Mouse (Mus musculus): ENCODE results near the gene Gabrb3. TPM values are rescaled to one million over a fixed set of nuclear protein-coding genes. Genes with fewer than 3 reads are reported as not detected.
A peak's percentile ranks its signal among the peaks of the same experiment; 100 is the strongest.

The Gabrb3 gene
- polyA plus RNA-seq, 1 experiment from 2014 or later = not detected

DNA sequence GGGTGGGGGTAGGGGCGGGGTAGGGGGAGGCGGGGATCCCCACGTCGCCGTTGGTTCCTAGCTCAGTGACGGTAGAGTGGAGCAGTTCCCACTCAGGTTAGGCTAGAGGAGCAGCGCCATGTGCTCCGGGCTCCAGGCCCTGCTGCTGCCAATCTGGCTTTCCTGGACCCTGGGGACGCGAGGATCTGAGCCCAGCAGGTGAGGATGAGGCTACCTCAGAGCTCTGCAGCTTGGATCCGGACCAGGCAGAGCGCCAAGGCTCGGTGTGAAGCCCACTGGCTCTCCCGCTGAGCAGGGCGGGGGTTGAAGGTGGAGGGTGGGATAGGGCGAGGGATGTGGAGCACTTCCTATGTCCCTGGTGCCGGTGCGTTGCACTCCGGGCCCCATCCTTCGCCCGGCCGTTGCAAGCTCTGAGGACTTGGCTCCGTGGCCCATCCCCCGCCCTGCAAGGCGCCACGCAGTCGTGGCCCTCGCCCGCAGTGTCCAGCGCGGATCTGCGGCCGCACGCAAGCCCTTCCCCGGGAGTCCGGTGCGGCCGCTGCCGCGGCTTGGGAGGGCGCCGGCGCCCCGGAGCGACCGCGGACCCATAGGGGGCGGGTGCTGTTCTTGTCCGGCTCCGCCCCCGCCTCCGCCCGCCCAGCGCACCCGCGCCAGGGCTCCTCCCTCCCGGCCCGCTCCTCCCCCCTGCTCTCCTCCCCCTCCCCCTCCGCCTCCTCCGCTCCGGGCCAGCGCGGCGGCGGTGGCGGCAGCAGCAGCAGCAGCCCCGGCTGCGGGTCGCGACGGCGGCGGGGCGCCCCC is 171.2 kb downstream of the Gabrb3 start:
- Histone ChIP-seq H3K4me2 (ENCODE audit: low read depth, low read length) (peak overlapping the region; percentile 59), H3K9ac (ENCODE audit: low read depth, low read length) (no peak overlapping the region), H3K27ac (ENCODE audit: low read length) (no peak overlapping the region), H3K4me1 (ENCODE audit: control insufficient read depth, low read depth, low read length) (no peaks in the 10 kb centered on the region; the same call in 1 of the 2 replicates), H3K27me3 (ENCODE audit: control insufficient read depth, insufficient read depth, low read depth, low read length) (peaks cover 24% of the 10 kb centered on the region), H3K9me3 (replicated peaks; ENCODE audit: control insufficient read depth, low read length) (no peaks in the 10 kb centered on the region), H3K4me3 (ENCODE audit: low read depth, low read length) (peak overlapping the region; percentile 42), H3K36me3 (ENCODE audit: control insufficient read depth, insufficient read depth) (no peaks in the 10 kb centered on the region)
- ATAC-seq (ENCODE audit: low read depth) = peak; percentile 78
- 1% methylated on average over 55 of the region's 74 CpGs for WGBS (ENCODE audit: insufficient replicate concordance)

DNA sequence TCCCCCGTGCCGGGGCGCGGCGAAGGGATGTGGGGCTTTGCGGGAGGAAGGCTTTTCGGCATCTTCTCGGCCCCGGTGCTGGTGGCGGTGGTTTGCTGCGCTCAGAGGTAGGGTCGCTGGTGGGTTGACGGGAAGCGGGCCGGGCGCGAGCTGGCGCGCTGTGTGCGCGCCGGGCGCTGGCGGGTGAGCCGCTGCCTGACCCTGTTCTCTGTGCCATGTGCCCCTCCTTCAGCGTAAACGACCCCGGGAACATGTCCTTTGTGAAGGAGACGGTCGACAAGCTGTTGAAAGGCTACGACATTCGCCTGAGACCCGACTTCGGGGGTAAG is 171.7 kb downstream of the Gabrb3 start:
- Histone ChIP-seq H3K36me3 (ENCODE audit: control insufficient read depth, insufficient read depth) (no peaks in the 10 kb centered on the region), H3K9me3 (replicated peaks; ENCODE audit: control insufficient read depth, low read length) (no peaks in the 10 kb centered on the region), H3K27ac (ENCODE audit: low read length) (no peak overlapping the region), H3K9ac (ENCODE audit: low read depth, low read length) (no peak overlapping the region), H3K27me3 (ENCODE audit: control insufficient read depth, insufficient read depth, low read depth, low read length) (peaks cover 24% of the 10 kb centered on the region), H3K4me2 (ENCODE audit: low read depth, low read length) (peak overlapping the region; percentile 59), H3K4me3 (ENCODE audit: low read depth, low read length) (peak overlapping the region; percentile 42), H3K4me1 (ENCODE audit: control insufficient read depth, low read depth, low read length) (no peaks in the 10 kb centered on the region; the same call in 1 of the 2 replicates)
- under 1% methylated on average over 31 of the region's 34 CpGs for WGBS (ENCODE audit: insufficient replicate concordance)
- no peak for ATAC-seq (ENCODE audit: low read depth)

DNA sequence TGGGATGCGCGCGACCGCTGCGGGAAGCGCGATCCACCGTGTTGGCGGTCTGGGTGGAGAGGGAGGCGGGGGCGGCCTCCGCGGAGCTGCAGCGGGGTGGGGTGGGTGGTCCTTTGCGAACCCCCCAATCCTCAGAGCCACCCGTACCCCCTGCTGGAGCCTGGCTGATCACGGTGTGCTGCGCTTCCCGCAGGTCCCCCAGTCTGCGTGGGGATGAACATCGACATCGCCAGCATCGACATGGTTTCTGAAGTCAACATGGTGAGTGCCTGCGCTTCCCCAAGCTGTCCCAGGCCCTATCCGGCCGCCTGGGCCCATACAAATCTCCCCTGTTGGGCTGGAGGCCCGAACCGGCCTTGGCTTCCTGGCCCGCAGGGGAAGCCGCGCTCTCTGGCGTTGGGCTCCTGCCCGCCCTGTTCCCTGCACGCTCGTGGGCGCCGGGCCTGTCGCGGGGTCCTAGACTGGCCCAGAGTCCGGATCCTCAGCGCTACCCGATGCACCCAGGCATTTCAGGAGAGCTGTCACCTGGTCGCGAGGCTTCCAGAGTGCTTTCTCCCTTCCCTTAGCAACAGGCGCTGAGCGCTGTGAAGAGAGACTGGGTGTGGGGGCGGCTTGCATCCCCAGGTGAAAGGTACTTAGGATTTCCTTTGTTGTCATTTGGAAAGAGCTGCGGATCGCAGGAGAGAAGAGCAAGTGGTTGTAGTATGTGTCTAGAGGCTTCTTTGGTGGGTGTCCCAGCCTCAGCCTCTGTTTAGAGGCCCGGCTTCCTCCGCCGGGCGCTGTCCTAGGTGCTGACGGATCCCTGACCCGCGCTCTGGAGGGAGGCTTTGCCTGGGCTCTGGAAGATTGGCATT is 172.3 kb downstream of the Gabrb3 start:
- H3K4me3 ChIP-seq (ENCODE audit: low read depth, low read length) = peak overlapping the region; percentile 42
- H3K27me3 ChIP-seq (ENCODE audit: control insufficient read depth, insufficient read depth, low read depth, low read length) = peaks cover 24% of the 10 kb centered on the region
- no peak for ATAC-seq (ENCODE audit: low read depth)
- no peaks in the 10 kb centered on the region for H3K36me3 ChIP-seq (ENCODE audit: control insufficient read depth, insufficient read depth)
- H3K9ac ChIP-seq (ENCODE audit: low read depth, low read length) = no peak overlapping the region
- no peaks in the 10 kb centered on the region for H3K9me3 ChIP-seq (replicated peaks; ENCODE audit: control insufficient read depth, low read length)
- no peaks in the 10 kb centered on the region; the same call in 1 of the 2 replicates for H3K4me1 ChIP-seq (ENCODE audit: control insufficient read depth, low read depth, low read length)
- H3K27ac ChIP-seq (ENCODE audit: low read length) = no peak overlapping the region
- peak overlapping the region; percentile 59 for H3K4me2 ChIP-seq (ENCODE audit: low read depth, low read length)
- WGBS (ENCODE audit: insufficient replicate concordance) = 2% methylated on average over 43 of the region's 56 CpGs

DNA sequence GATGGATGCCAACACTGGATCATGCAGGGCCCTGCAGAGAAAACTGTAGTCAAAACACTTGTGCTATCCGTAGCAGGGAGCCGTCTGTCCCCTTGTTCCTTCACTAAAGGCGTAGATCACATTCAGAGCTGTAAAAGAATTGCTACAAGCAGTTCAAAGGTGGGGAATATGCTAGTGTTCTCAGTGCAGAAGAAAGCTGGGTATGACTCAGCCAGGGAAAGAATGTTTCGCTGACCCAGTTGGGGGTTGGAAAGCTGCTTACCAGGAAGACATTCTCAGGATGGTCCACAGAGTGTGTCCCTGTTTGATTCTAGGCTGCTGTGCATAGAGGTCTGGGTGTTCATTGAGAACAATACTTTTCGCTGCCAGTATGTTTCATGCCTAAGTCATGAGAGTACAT is 177.8 kb downstream of the Gabrb3 start:
- no peak for ATAC-seq (ENCODE audit: low read depth)
- Histone ChIP-seq H3K9me3 (replicated peaks; ENCODE audit: control insufficient read depth, low read length) (no peaks in the 10 kb centered on the region), H3K36me3 (ENCODE audit: control insufficient read depth, insufficient read depth) (no peaks in the 10 kb centered on the region), H3K9ac (ENCODE audit: low read depth, low read length) (no peak overlapping the region), H3K27me3 (ENCODE audit: control insufficient read depth, insufficient read depth, low read depth, low read length) (peaks cover under 1% of the 10 kb centered on the region), H3K27ac (ENCODE audit: low read length) (no peak overlapping the region), H3K4me1 (ENCODE audit: control insufficient read depth, low read depth, low read length) (no peaks in the 10 kb centered on the region), H3K4me2 (ENCODE audit: low read depth, low read length) (no peak overlapping the region), H3K4me3 (ENCODE audit: low read depth, low read length) (no peak overlapping the region)
- WGBS (ENCODE audit: insufficient replicate concordance) = 48% methylated on average over 5 of the region's 5 CpGs

- no peaks in the 10 kb centered on the region for H3K4me1 ChIP-seq (ENCODE audit: control insufficient read depth, low read depth, low read length)
- H3K4me2 ChIP-seq (ENCODE audit: low read depth, low read length) = no peak overlapping the region
- H3K27ac ChIP-seq (ENCODE audit: low read length) = no peak overlapping the region
- ATAC-seq (ENCODE audit: low read depth) = no peak
- no peak overlapping the region for H3K9ac ChIP-seq (ENCODE audit: low read depth, low read length)
- no peak overlapping the region for H3K4me3 ChIP-seq (ENCODE audit: low read depth, low read length)
- 34% methylated on average over 3 of the region's 3 CpGs for WGBS (ENCODE audit: insufficient replicate concordance)
- H3K27me3 ChIP-seq (ENCODE audit: control insufficient read depth, insufficient read depth, low read depth, low read length) = no peaks in the 10 kb centered on the region
- H3K36me3 ChIP-seq (ENCODE audit: control insufficient read depth, insufficient read depth) = no peaks in the 10 kb centered on the region
- no peaks in the 10 kb centered on the region for H3K9me3 ChIP-seq (replicated peaks; ENCODE audit: control insufficient read depth, low read length)
These were observed 199.2 kb downstream of the Gabrb3 start for GRCm38 (mm10) chr7:57618697-57619096.

DNA sequence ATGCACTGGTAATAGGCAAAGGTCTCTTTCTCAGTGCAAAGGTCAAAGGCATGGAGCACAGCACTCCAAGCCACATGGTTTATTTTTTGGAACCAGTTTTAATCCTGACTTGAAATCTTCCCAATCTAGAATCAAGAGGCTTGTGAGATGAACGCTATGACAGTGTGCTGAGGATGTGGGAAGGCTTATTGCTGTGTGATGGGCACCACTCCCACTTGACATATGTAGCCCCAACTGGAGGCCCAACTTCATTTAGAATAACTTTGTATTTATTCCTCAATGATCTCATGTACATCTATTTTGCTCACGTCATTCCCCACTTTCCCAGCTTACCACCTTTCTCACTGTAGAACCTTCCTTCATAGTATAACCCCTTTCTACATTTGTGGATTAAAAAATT is 200.5 kb downstream of the Gabrb3 start:
- ATAC-seq (ENCODE audit: low read depth) = no peak
- H3K4me1 ChIP-seq (ENCODE audit: control insufficient read depth, low read depth, low read length) = no peaks in the 10 kb centered on the region
- no peak overlapping the region for H3K4me3 ChIP-seq (ENCODE audit: low read depth, low read length)
- H3K36me3 ChIP-seq (ENCODE audit: control insufficient read depth, insufficient read depth) = no peaks in the 10 kb centered on the region
- no peak overlapping the region for H3K9ac ChIP-seq (ENCODE audit: low read depth, low read length)
- no peaks in the 10 kb centered on the region for H3K9me3 ChIP-seq (replicated peaks; ENCODE audit: control insufficient read depth, low read length)
- no peak overlapping the region for H3K4me2 ChIP-seq (ENCODE audit: low read depth, low read length)
- 74% methylated on average over 2 of the region's 2 CpGs for WGBS (ENCODE audit: insufficient replicate concordance)
- no peaks in the 10 kb centered on the region for H3K27me3 ChIP-seq (ENCODE audit: control insufficient read depth, insufficient read depth, low read depth, low read length)
- no peak overlapping the region for H3K27ac ChIP-seq (ENCODE audit: low read length)

- no peaks in the 10 kb centered on the region for H3K36me3 ChIP-seq (ENCODE audit: control insufficient read depth, insufficient read depth)
- WGBS (ENCODE audit: insufficient replicate concordance) = 50% methylated on average over 4 of the region's 4 CpGs
- no peak overlapping the region for H3K4me2 ChIP-seq (ENCODE audit: low read depth, low read length)
- H3K27ac ChIP-seq (ENCODE audit: low read length) = no peak overlapping the region
- ATAC-seq (ENCODE audit: low read depth) = no peak
- no peaks in the 10 kb centered on the region for H3K9me3 ChIP-seq (replicated peaks; ENCODE audit: control insufficient read depth, low read length)
- no peaks in the 10 kb centered on the region for H3K27me3 ChIP-seq (ENCODE audit: control insufficient read depth, insufficient read depth, low read depth, low read length)
- H3K4me1 ChIP-seq (ENCODE audit: control insufficient read depth, low read depth, low read length) = no peaks in the 10 kb centered on the region
- no peak overlapping the region for H3K9ac ChIP-seq (ENCODE audit: low read depth, low read length)
- H3K4me3 ChIP-seq (ENCODE audit: low read depth, low read length) = no peak overlapping the region
These were observed 204.2 kb downstream of the Gabrb3 start for GRCm38 (mm10) chr7:57623718-57624117.

DNA sequence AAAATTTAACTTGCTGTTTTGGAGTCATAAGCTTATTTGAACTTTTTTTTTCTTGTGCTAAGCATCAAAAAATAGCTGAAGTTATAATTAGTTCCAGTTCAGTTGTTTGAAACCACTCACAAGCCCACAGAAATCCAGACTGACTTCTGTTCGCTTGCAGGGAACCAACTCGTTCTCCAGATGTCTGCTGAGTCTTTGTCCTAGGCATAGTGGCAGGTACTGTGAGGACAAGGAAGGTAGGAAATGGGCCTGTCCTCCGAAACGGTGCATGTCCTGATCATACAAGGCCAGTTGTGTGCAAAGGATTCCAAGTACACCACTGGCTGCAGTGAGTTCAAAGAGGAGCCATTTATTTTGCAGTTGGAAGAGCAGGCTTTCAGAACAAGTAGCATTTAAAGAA is 215.5 kb downstream of the Gabrb3 start:
- Histone ChIP-seq H3K9me3 (replicated peaks; ENCODE audit: control insufficient read depth, low read length) (no peaks in the 10 kb centered on the region), H3K4me1 (ENCODE audit: control insufficient read depth, low read depth, low read length) (no peaks in the 10 kb centered on the region), H3K36me3 (ENCODE audit: control insufficient read depth, insufficient read depth) (no peaks in the 10 kb centered on the region), H3K27me3 (ENCODE audit: control insufficient read depth, insufficient read depth, low read depth, low read length) (no peaks in the 10 kb centered on the region), H3K27ac (ENCODE audit: low read length) (no peak overlapping the region), H3K4me3 (ENCODE audit: low read depth, low read length) (no peak overlapping the region), H3K9ac (ENCODE audit: low read depth, low read length) (no peak overlapping the region), H3K4me2 (ENCODE audit: low read depth, low read length) (no peak overlapping the region)
- no peak for ATAC-seq (ENCODE audit: low read depth)
- WGBS (ENCODE audit: insufficient replicate concordance) = 53% methylated on average over 4 of the region's 4 CpGs

- no peak overlapping the region for H3K9ac ChIP-seq (ENCODE audit: low read depth, low read length)
- WGBS (ENCODE audit: insufficient replicate concordance) = 47% methylated on average over 4 of the region's 4 CpGs
- no peaks in the 10 kb centered on the region for H3K9me3 ChIP-seq (replicated peaks; ENCODE audit: control insufficient read depth, low read length)
- no peaks in the 10 kb centered on the region for H3K4me1 ChIP-seq (ENCODE audit: control insufficient read depth, low read depth, low read length)
- H3K36me3 ChIP-seq (ENCODE audit: control insufficient read depth, insufficient read depth) = no peaks in the 10 kb centered on the region
- no peak overlapping the region for H3K4me2 ChIP-seq (ENCODE audit: low read depth, low read length)
- H3K4me3 ChIP-seq (ENCODE audit: low read depth, low read length) = no peak overlapping the region
- ATAC-seq (ENCODE audit: low read depth) = no peak
- no peaks in the 10 kb centered on the region for H3K27me3 ChIP-seq (ENCODE audit: control insufficient read depth, insufficient read depth, low read depth, low read length)
- H3K27ac ChIP-seq (ENCODE audit: low read length) = no peak overlapping the region
These were observed 216.2 kb downstream of the Gabrb3 start for GRCm38 (mm10) chr7:57635687-57636086.
